Mouse (Mus musculus): ENCODE measurements around the gene Sqor.

DNA sequence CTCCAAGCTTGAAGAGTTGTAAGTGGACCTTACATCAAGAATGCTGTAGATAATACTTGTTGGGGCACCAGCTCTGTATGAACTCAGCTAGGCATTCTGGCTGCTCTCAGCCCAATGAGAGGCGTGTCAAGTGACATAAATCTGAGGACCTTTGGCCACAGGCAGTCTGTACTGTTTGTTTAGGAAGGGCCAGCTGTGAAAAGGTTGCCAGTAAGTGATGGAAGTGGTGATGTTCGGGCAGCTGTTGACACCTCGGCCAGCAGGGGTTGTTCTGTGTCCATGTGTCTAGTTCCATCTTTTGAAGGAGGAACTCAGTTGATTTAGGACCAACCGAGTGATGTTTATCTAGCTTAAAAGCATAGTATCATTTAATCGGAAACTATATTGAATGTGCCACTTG lies 14.9 kb downstream of the Sqor start:
- no peak for TF ChIP-seq CTCF (IDR thresholded peaks at IDR 0.05; ENCODE audit: control insufficient read depth, insufficient read depth, insufficient read length)
- no peak for TF ChIP-seq MYOD1 (IDR thresholded peaks at IDR 0.05; ENCODE audit: control insufficient read depth, insufficient read length, low read depth)
- no peak for TF ChIP-seq MAX (IDR thresholded peaks at IDR 0.05)

Measured in C2C12 (cell line).